Mouse (Mus musculus): Measurements from ENCODE around the gene Mill2. TPM values are rescaled to one million over a fixed set of nuclear protein-coding genes. Genes with fewer than 3 reads are reported as not detected.

Mill2 gene
- total and polyA plus RNA-seq, 3 experiments = not detected

- DNase-seq (ENCODE audit: extremely low read depth) = no peak
- Histone ChIP-seq H3K9me3 (replicated peaks; ENCODE audit: low read length) (no peaks in the 10 kb centered on the region), H3K27ac (ENCODE audit: insufficient read depth, low read depth) (no peak overlapping the region), H3K36me3 (replicated peaks in 1 of 2; ENCODE audit: control insufficient read depth in 1 of 2, insufficient read depth in 1 of 2, low read length in 1 of 2) (peaks cover 0 to 37% of the 10 kb centered on the region in 2 experiments), H3K27me3 (replicated peaks) (no peaks in the 10 kb centered on the region), H3K4me3 (replicated peaks in 1 of 3; ENCODE audit: low read depth in 2 of 3, low read length in 2 of 3, poor library complexity in 1 of 3) (no peak overlapping the region), H3K9ac (ENCODE audit: insufficient read depth, low read depth) (no peak overlapping the region), H3K4me1 (ENCODE audit: control insufficient read depth in 1 of 2, insufficient read depth in 2 of 2) (peaks cover 3 to 18% of the 10 kb centered on the region in 2 experiments; a peak in 2 of 4 replicates), H3K79me2 (replicated peaks; ENCODE audit: control insufficient read depth, extremely low read depth, insufficient read depth, poor library complexity, severe bottlenecking) (no peaks in the 10 kb centered on the region), H3K4me2 (ENCODE audit: insufficient read depth, low read depth, poor library complexity, severe bottlenecking) (no peak overlapping the region)
- in situ Hi-C loops (cut with MboI; ENCODE audit: low pct_ligation_motif_present, low pct_unique_long_range_greater_than_20kb, low sequenced_read_pairs) = loop anchor here (10.0 kb wide), 2 partner anchors 92 to 132 kb away; partner anchors contain the start of genes Foxa3, Nanos2 and Sympk
- dilution Hi-C loops (cut with MboI; ENCODE audit: extremely low pct_ligation_motif_present, extremely low pct_unique_long_range_greater_than_20kb, low sequenced_read_pairs) = no loop called here
- TF ChIP-seq TCF12 (IDR thresholded peaks at IDR 0.05; ENCODE audit: low read depth, low read length) (no peak), MAZ (IDR thresholded peaks at IDR 0.05; ENCODE audit: low read depth, low read length) (no peak), MYC (IDR thresholded peaks at IDR 0.05; ENCODE audit: low read depth, low read length) (no peak), UBTF (IDR thresholded peaks at IDR 0.05; ENCODE audit: low read depth, low read length) (no peak), SMC3 (IDR thresholded peaks at IDR 0.05; ENCODE audit: low read depth, low read length) (no peak), PAX5 (IDR thresholded peaks at IDR 0.05; ENCODE audit: low read length) (no peak), SIN3A (IDR thresholded peaks at IDR 0.05; ENCODE audit: low read length) (no peak), POLR2AphosphoS2 (IDR thresholded peaks at IDR 0.05; ENCODE audit: low read depth, low read length) (no peak), ELF1 (IDR thresholded peaks at IDR 0.05; ENCODE audit: low read depth, low read length) (no peak), MEF2A (IDR thresholded peaks at IDR 0.05; ENCODE audit: borderline replicate concordance, low read depth, low read length) (no peak), CTCF (conservative IDR thresholded peaks at IDR 0.05 in 1 of 2, IDR thresholded peaks at IDR 0.05 in 1 of 2; ENCODE audit: low read depth in 2 of 2, low read length in 2 of 2) (no peak), ZKSCAN1 (IDR thresholded peaks at IDR 0.05; ENCODE audit: borderline replicate concordance, low read depth, low read length) (no peak)
Measured at GRCm38 (mm10) chr7:18893009-18893408, 53.2 kb downstream of the Mill2 start.

- TF ChIP-seq ZC3H11A (IDR thresholded peaks at IDR 0.05; ENCODE audit: low read depth, low read length) (no peak), SIN3A (IDR thresholded peaks at IDR 0.05; ENCODE audit: low read length) (no peak), CHD2 (IDR thresholded peaks at IDR 0.05; ENCODE audit: low read length) (no peak), MXI1 (IDR thresholded peaks at IDR 0.05; ENCODE audit: low read depth, low read length) (no peak), HCFC1 (IDR thresholded peaks at IDR 0.05; ENCODE audit: low read depth, low read length) (no peak), BHLHE40 (IDR thresholded peaks at IDR 0.05; ENCODE audit: low read depth, low read length) (no peak), EP300 (IDR thresholded peaks at IDR 0.05; ENCODE audit: low read length) (no peak), CHD1 (IDR thresholded peaks at IDR 0.05; ENCODE audit: low read depth, low read length) (no peak), RCOR1 (conservative IDR thresholded peaks at IDR 0.05; ENCODE audit: low read depth, low read length) (no peak), ZNF384 (IDR thresholded peaks at IDR 0.05; ENCODE audit: low read depth, low read length) (no peak), KAT2A (IDR thresholded peaks at IDR 0.05; ENCODE audit: insufficient replicate concordance, low read length) (no peak), USF1 (IDR thresholded peaks at IDR 0.05; ENCODE audit: low read depth, low read length) (no peak), GABPA (IDR thresholded peaks at IDR 0.05; ENCODE audit: insufficient replicate concordance, low read depth, low read length) (no peak), ZKSCAN1 (IDR thresholded peaks at IDR 0.05; ENCODE audit: borderline replicate concordance, low read depth, low read length) (no peak), POLR2AphosphoS2 (IDR thresholded peaks at IDR 0.05; ENCODE audit: low read depth, low read length) (no peak), MAZ (IDR thresholded peaks at IDR 0.05; ENCODE audit: low read depth, low read length) (no peak), MAX (IDR thresholded peaks at IDR 0.05; ENCODE audit: low read length) (no peak), ELF1 (IDR thresholded peaks at IDR 0.05; ENCODE audit: low read depth, low read length) (no peak)
- in situ Hi-C loops (cut with MboI; ENCODE audit: low pct_ligation_motif_present, low pct_unique_long_range_greater_than_20kb, low sequenced_read_pairs) = loop anchor here (10.0 kb wide), 2 partner anchors 91 to 131 kb away; partner anchors contain the start of genes Foxa3, Nanos2 and Sympk
- Histone ChIP-seq H3K4me1 (ENCODE audit: control insufficient read depth in 1 of 2, insufficient read depth in 2 of 2) (peaks cover 3 to 18% of the 10 kb centered on the region in 2 experiments; a peak in 2 of 4 replicates), H3K36me3 (replicated peaks in 1 of 2; ENCODE audit: control insufficient read depth in 1 of 2, insufficient read depth in 1 of 2, low read length in 1 of 2) (peaks cover 0 to 44% of the 10 kb centered on the region in 2 experiments), H3K4me3 (replicated peaks in 1 of 3; ENCODE audit: low read depth in 2 of 3, low read length in 2 of 3, poor library complexity in 1 of 3) (no peak overlapping the region), H3K9me3 (replicated peaks; ENCODE audit: low read length) (no peaks in the 10 kb centered on the region), H3K4me2 (ENCODE audit: insufficient read depth, low read depth, poor library complexity, severe bottlenecking) (no peak overlapping the region), H3K79me2 (replicated peaks; ENCODE audit: control insufficient read depth, extremely low read depth, insufficient read depth, poor library complexity, severe bottlenecking) (no peaks in the 10 kb centered on the region), H3K9ac (ENCODE audit: insufficient read depth, low read depth) (no peak overlapping the region), H3K27ac (ENCODE audit: insufficient read depth, low read depth) (no peak overlapping the region), H3K27me3 (replicated peaks) (no peaks in the 10 kb centered on the region)
- DNase-seq (ENCODE audit: extremely low read depth) = no peak
- dilution Hi-C loops (cut with MboI; ENCODE audit: extremely low pct_ligation_motif_present, extremely low pct_unique_long_range_greater_than_20kb, low sequenced_read_pairs) = no loop called here
Measured at GRCm38 (mm10) chr7:18893651-18894430, 54.1 kb downstream of the Mill2 start.

Data from CH12.LX (cell line).